In genomic region chr1:128663207-128663606, GRCm38 (mm10) we compare ENCODE assay signal across 35 mouse cellular contexts.
"Had no signal": no experiment of that assay in that cellular context is flagged by ENCODE, and none has a peak within 500 bp of the region (broad histone marks: within the 10 kb centered on the region; RNA-seq: fewer than 3 reads in every experiment).

No protein-coding gene starts in this region.

- H3K4me3 ChIP-seq: heart, embryonic 10.5 days; heart, embryonic 12.5 days; heart, embryonic 13.5 days; heart, embryonic 15.5 days; hindbrain, embryonic 10.5 days; hindbrain, embryonic 12.5 days; hindbrain, embryonic 13.5 days; hindbrain, embryonic 15.5 days; intestine, embryonic 15.5 days; kidney, embryonic 15.5 days; layer of hippocampus, adult 2 months had no signal

- H3K4me1 ChIP-seq: heart, embryonic 10.5 days; heart, embryonic 12.5 days; heart, embryonic 13.5 days; heart, embryonic 15.5 days; hindbrain, embryonic 15.5 days; intestine, embryonic 15.5 days had no signal

- H3K9ac ChIP-seq: heart, embryonic 12.5 days; heart, embryonic 13.5 days; heart, embryonic 15.5 days; hindbrain, embryonic 12.5 days; hindbrain, embryonic 13.5 days; hindbrain, embryonic 14.5 days; hindbrain, embryonic 15.5 days; intestine, embryonic 15.5 days; kidney, embryonic 15.5 days had no signal

- H3K36me3 ChIP-seq: heart, embryonic 10.5 days; heart, embryonic 12.5 days; heart, embryonic 13.5 days; heart, embryonic 15.5 days; hindbrain, embryonic 10.5 days; hindbrain, embryonic 12.5 days; hindbrain, embryonic 13.5 days; hindbrain, embryonic 15.5 days; intestine, embryonic 15.5 days; kidney, embryonic 15.5 days had no signal

- DNase-seq: heart, postnatal 10 days; heart, postnatal 14 days; heart, postnatal 36 days; heart, postnatal 4 days; kidney, adult 11 months; kidney, adult 18-20 months; kidney, adult 2 months; kidney, adult 8-10 months; kidney, adult 9 months; kidney, postnatal 10 days; kidney, postnatal 14 days; kidney, postnatal 25 days; kidney, postnatal 36 days; kidney, postnatal 4 days; layer of hippocampus, adult 9-11 months; layer of hippocampus, postnatal 36 days had no signal

- H3K9me3 ChIP-seq: heart, embryonic 10.5 days; heart, embryonic 13.5 days; heart, embryonic 15.5 days; hindbrain, embryonic 10.5 days; hindbrain, embryonic 12.5 days; hindbrain, embryonic 13.5 days; hindbrain, embryonic 15.5 days; intestine, embryonic 15.5 days; kidney, embryonic 15.5 days had no signal

- H3K4me2 ChIP-seq: heart, embryonic 11.5 days; heart, embryonic 12.5 days; heart, embryonic 13.5 days; heart, embryonic 15.5 days; hindbrain, embryonic 12.5 days; hindbrain, embryonic 13.5 days; hindbrain, embryonic 14.5 days; hindbrain, embryonic 15.5 days; intestine, embryonic 15.5 days; kidney, embryonic 15.5 days had no signal

- ATAC-seq: hindbrain, embryonic 16.5 days; hindbrain, postnatal 0 days; inflammation-experienced regulatory T-cells, adult 6 months; intestine, embryonic 15.5 days; intestine, embryonic 16.5 days; intestine, postnatal 0 days had no signal

- H3K27me3 ChIP-seq: heart, embryonic 12.5 days; heart, embryonic 13.5 days; heart, embryonic 15.5 days; hindbrain, embryonic 12.5 days; hindbrain, embryonic 13.5 days; hindbrain, embryonic 15.5 days; intestine, embryonic 15.5 days; kidney, embryonic 15.5 days had no signal

- H3K27ac ChIP-seq: heart, embryonic 10.5 days; heart, embryonic 13.5 days; heart, embryonic 15.5 days; hindbrain, embryonic 10.5 days; hindbrain, embryonic 12.5 days; hindbrain, embryonic 13.5 days; hindbrain, embryonic 14.5 days; hindbrain, embryonic 15.5 days; hindbrain, postnatal 0 days; intestine, embryonic 15.5 days; kidney, embryonic 15.5 days; kidney, postnatal 0 days; layer of hippocampus, adult 2 months had no signal
